Mouse (Mus musculus) liver, embryonic 14.5 days (tissue): ENCODE results near the gene Tas2r144.

Experiments
- CTCF ChIP-seq: IDR thresholded peaks from 2 replicates; pipeline ENCODE4 v1.5.1; 2016; ENCODE audit warnings: antibody characterized with exemption, low read depth, control low read depth
- EP300 ChIP-seq: IDR thresholded peaks from 2 replicates; pipeline ENCODE4 v1.6.1; 2016; ENCODE audit warnings: antibody characterized with exemption, low read depth

DNA sequence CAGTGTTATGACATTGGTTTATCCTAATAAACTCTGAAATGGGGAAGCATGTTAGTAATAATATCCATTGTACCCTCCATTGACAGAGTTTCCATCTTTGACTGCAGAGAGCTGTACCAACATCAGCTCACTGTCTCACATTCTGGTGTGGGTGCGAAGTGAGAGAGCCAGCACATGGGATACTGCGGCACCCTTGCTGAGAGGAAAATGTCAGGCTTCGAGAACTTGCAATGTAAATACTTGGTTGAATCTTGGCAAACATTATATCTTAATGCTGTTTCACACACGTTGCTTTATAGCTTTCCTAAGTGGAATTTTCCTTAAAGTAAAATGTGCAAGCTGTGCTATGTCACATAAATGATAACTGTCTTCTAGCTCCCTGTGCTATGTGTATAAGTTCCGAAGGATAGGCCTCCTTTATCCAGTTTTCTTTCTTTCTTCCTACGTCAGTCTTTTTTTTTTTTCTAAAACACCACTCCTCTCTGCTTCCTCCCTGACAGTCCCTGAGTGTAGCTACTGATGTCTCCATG, 22.2 kb downstream of the Tas2r144 start:
- TF ChIP-seq CTCF, result no peak
- TF ChIP-seq EP300, result no peak
